Mouse (Mus musculus): ENCODE data around the gene Gabrg1. TPM values are rescaled to one million over a fixed set of nuclear protein-coding genes. Genes with fewer than 3 reads are reported as not detected.

The Gabrg1 gene
- 2.7 and 3.3 TPM in 2 replicates for polyA plus RNA-seq (2012; rRNA removed)

- peak; percentile 86 for DNase-seq (ENCODE audit: low read depth)
Observed at GRCm38 (mm10) chr5:70842192-70843095, at the start of gene Gabrg1. Gene Gabrg1, minus strand, starts transcription at chr5:70842617.

GRCm38 (mm10) chr5:70884026-70884425 is 41.6 kb upstream of the Gabrg1 start:
- no peak for TF ChIP-seq CTCF (IDR thresholded peaks at IDR 0.05; ENCODE audit: borderline replicate concordance, extremely low read depth, insufficient read depth, insufficient read length)
- no peak for TF ChIP-seq POLR2A (IDR thresholded peaks at IDR 0.05; ENCODE audit: borderline replicate concordance, extremely low read depth, insufficient read depth, insufficient read length, poor library complexity, severe bottlenecking)
- no peak for DNase-seq (ENCODE audit: low read depth)

More at GRCm38 (mm10) chr5:70842192-70843095, at the start of gene Gabrg1:
- TF ChIP-seq CTCF (IDR thresholded peaks at IDR 0.05; ENCODE audit: borderline replicate concordance, extremely low read depth, insufficient read depth, insufficient read length): no peak
- no peak for TF ChIP-seq POLR2A (IDR thresholded peaks at IDR 0.05; ENCODE audit: borderline replicate concordance, extremely low read depth, insufficient read depth, insufficient read length, poor library complexity, severe bottlenecking)

GRCm38 (mm10) chr5:70870081-70870480 is 27.7 kb upstream of the Gabrg1 start:
- peak; percentile 26 for DNase-seq (ENCODE audit: low read depth)
- no peak for TF ChIP-seq CTCF (IDR thresholded peaks at IDR 0.05; ENCODE audit: borderline replicate concordance, extremely low read depth, insufficient read depth, insufficient read length)
- TF ChIP-seq POLR2A (IDR thresholded peaks at IDR 0.05; ENCODE audit: borderline replicate concordance, extremely low read depth, insufficient read depth, insufficient read length, poor library complexity, severe bottlenecking): no peak

GRCm38 (mm10) chr5:70843096-70843734 is 798 bp upstream of the Gabrg1 start:
- DNase-seq (ENCODE audit: low read depth): peak; percentile 95
- TF ChIP-seq POLR2A (IDR thresholded peaks at IDR 0.05; ENCODE audit: borderline replicate concordance, extremely low read depth, insufficient read depth, insufficient read length, poor library complexity, severe bottlenecking) (no peak), CTCF (IDR thresholded peaks at IDR 0.05; ENCODE audit: borderline replicate concordance, extremely low read depth, insufficient read depth, insufficient read length) (no peak)

GRCm38 (mm10) chr5:70818681-70819080 is 23.7 kb downstream of the Gabrg1 start:
- no peak for DNase-seq (ENCODE audit: low read depth)
- TF ChIP-seq POLR2A (IDR thresholded peaks at IDR 0.05; ENCODE audit: borderline replicate concordance, extremely low read depth, insufficient read depth, insufficient read length, poor library complexity, severe bottlenecking) (no peak), CTCF (IDR thresholded peaks at IDR 0.05; ENCODE audit: borderline replicate concordance, extremely low read depth, insufficient read depth, insufficient read length) (no peak)

GRCm38 (mm10) chr5:70736156-70736555 is 106.3 kb downstream of the Gabrg1 start:
- TF ChIP-seq POLR2A (IDR thresholded peaks at IDR 0.05; ENCODE audit: borderline replicate concordance, extremely low read depth, insufficient read depth, insufficient read length, poor library complexity, severe bottlenecking) (no peak), CTCF (IDR thresholded peaks at IDR 0.05; ENCODE audit: borderline replicate concordance, extremely low read depth, insufficient read depth, insufficient read length) (no peak)
- peak; percentile 58 for DNase-seq (ENCODE audit: low read depth)

- no peak for DNase-seq (ENCODE audit: low read depth)
- TF ChIP-seq POLR2A (IDR thresholded peaks at IDR 0.05; ENCODE audit: borderline replicate concordance, extremely low read depth, insufficient read depth, insufficient read length, poor library complexity, severe bottlenecking): no peak
- TF ChIP-seq CTCF (IDR thresholded peaks at IDR 0.05; ENCODE audit: borderline replicate concordance, extremely low read depth, insufficient read depth, insufficient read length): no peak
Observed at GRCm38 (mm10) chr5:70704361-70704760, 138.1 kb downstream of the Gabrg1 start.

All from brain, embryonic 14.5 days (tissue).